Mouse (Mus musculus) lung, postnatal 0 days (tissue): ENCODE measurements around the gene Reep6. TPM values are rescaled to one million over a fixed set of nuclear protein-coding genes. Genes with fewer than 3 reads are reported as not detected.

Source experiments
- ATAC-seq: fragments of 200-750 bp; cut with Nextera tagmentation; 2 replicates; pipeline ENCODE4 v1.8.0; 2017; ENCODE audit warnings: moderate library complexity
- DNase-seq: peaks from one replicate; pipeline ENCODE4 v3.0.0-alpha.2; 2016; ENCODE audit warnings: low spot score
- H3K27ac ChIP-seq: fragments of 300-500 bp; sonication (generic); 2 replicates; pipeline ENCODE4 v1.5.1; 2014; ENCODE audit warnings: antibody characterized with exemption, mild to moderate bottlenecking, low read length, mixed read lengths
- H3K27me3 ChIP-seq: fragments of 300-500 bp; sonication (generic); replicated peaks from 2 replicates; pipeline ENCODE4 v1.6.1; 2014; ENCODE audit warnings: low read length, mixed read lengths; ENCODE audit not compliant: insufficient read depth
- H3K36me3 ChIP-seq: fragments of 300-500 bp; sonication (generic); 2 replicates; pipeline ENCODE4 v1.6.1; 2014; ENCODE audit warnings: low read length, mixed read lengths; ENCODE audit not compliant: insufficient read depth
- H3K4me1 ChIP-seq: fragments of 300-500 bp; sonication (generic); 2 replicates; pipeline ENCODE4 v1.6.1; 2014; ENCODE audit warnings: antibody characterized with exemption, low read depth, low read length, mixed read lengths; ENCODE audit not compliant: insufficient read depth
- H3K4me2 ChIP-seq: fragments of 300-500 bp; sonication (generic); replicated peaks from 2 replicates; pipeline ENCODE4 v1.6.1; 2014; ENCODE audit warnings: low read depth, mild to moderate bottlenecking, low read length, moderate library complexity, mixed read lengths
- H3K4me3 ChIP-seq: fragments of 300-500 bp; sonication (generic); 2 replicates; pipeline ENCODE4 v1.5.1; 2014; ENCODE audit warnings: low read depth, low read length
- H3K9ac ChIP-seq: fragments of 300-500 bp; sonication (generic); replicated peaks from 2 replicates; pipeline ENCODE4 v1.6.1; 2014; ENCODE audit warnings: low read depth, mild to moderate bottlenecking
- H3K9me3 ChIP-seq: fragments of 300-500 bp; sonication (generic); 2 replicates; pipeline ENCODE4 v1.6.1; 2016; ENCODE audit warnings: low read length, mixed read lengths
- CTCF ChIP-seq: IDR thresholded peaks from 2 replicates; pipeline ENCODE4 v1.5.1; 2016; ENCODE audit warnings: antibody characterized with exemption, mild to moderate bottlenecking
- EP300 ChIP-seq: IDR thresholded peaks from 2 replicates; pipeline ENCODE4 v1.6.1; 2016; ENCODE audit warnings: antibody characterized with exemption, mild to moderate bottlenecking, control low read depth
- WGBS: fragments of 180-500 bp; shearing (Covaris S2); extraction: QIAGEN DNeasy Blood & Tissue Kit; methylation state at CpG from one replicate; pipeline ENCODE4 v1.1.7; 2014; 5-methylcytosine and 5-hydroxymethylcytosine counted together
- polyA plus RNA-seq: library from polyadenylated mRNA; unstranded; fragments of >200 nt; fragmentation: Nextera tagmentation; extraction: Ambion mirVana; gene quantifications from 2 replicates; pipeline ENCODE4 v1.2.1, GENCODE M21; 2015

Gene Reep6
- polyA plus RNA-seq, 1 experiment from 2014 or later = 17.6 TPM

DNA sequence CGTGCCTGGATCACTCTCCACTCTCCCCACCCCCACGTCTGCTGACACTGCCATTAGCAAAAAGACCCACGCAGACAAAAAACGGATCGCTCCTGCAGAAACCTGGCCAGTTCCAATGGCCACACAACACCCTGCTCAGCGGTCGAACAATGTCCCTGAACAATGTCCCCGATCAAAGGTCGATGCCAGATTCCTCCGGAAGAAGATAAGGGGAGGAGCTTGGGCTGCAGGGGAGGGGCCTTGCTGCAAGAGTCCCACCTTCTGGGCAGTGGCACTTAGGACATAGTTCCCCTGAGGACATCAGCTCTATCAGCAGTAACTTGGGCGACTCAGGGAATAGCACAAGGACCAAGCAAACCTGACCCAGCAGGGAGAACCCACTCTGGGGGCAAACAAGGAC, 22.1 kb downstream of the Reep6 start:
- Histone ChIP-seq H3K27me3 (peaks cover 42% of the 10 kb centered on the region), H3K36me3 (no peaks in the 10 kb centered on the region), H3K9me3 (no peaks in the 10 kb centered on the region), H3K4me1 (peaks cover 6% of the 10 kb centered on the region; the same call in 1 of the 2 replicates), H3K27ac (no peak overlapping the region), H3K4me2 (no peak overlapping the region), H3K9ac (no peak overlapping the region), H3K4me3 (no peak overlapping the region)
- no peak for ATAC-seq
- 23% methylated on average over 11 of the region's 11 CpGs for WGBS
- TF ChIP-seq CTCF = no peak
- TF ChIP-seq EP300 = no peak
- no peak for DNase-seq

DNA sequence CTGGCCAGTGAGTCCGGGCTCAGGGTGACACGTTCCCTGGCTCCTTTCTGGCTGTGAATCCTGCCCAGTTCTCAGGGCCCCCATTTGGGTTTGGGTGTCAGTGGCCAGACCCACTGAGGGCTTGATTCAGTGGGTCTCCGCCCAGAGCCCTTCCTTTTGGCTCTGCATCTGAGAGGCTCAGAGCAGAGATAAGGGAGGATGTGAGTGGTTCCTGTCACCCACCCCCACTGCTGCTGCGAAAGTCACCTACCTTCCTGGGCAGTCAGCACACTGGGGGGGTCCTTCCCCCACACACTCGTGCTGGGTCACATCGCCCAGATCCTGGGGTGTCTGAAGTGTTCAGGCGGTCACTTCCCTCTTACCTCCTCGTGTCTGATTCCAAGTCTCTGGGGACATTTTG, 23.0 kb downstream of the Reep6 start:
- H3K4me2 ChIP-seq = no peak overlapping the region
- ATAC-seq (no peak), DNase-seq (no peak)
- no peaks in the 10 kb centered on the region for H3K9me3 ChIP-seq
- TF ChIP-seq EP300 (no peak), CTCF (no peak)
- peaks cover 5% of the 10 kb centered on the region; the same call in 1 of the 2 replicates for H3K4me1 ChIP-seq
- H3K27me3 ChIP-seq = peaks cover 46% of the 10 kb centered on the region
- H3K4me3 ChIP-seq = no peak overlapping the region
- no peaks in the 10 kb centered on the region for H3K36me3 ChIP-seq
- H3K9ac ChIP-seq = no peak overlapping the region
- 38% methylated on average over 8 of the region's 8 CpGs for WGBS
- no peak overlapping the region for H3K27ac ChIP-seq

DNA sequence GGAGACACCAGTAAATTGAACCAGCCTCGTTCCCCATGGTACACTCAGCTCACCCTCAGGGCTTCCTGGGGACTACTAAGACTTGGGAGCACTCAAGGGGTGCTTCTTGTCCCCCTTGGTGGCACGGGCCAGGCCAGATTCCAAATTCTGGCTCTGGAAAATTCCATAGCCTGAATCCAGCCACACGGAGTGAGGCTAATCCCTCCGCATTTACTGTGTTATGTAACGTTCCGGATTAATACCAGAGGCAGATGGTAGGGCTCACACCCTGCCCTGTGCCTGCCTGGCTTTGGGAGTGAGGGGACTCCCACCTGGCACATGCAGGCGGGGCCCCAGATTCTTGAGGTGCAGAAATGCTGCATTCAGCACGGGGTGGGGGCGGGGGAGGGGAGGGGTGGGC, 25.7 kb downstream of the Reep6 start:
- DNase-seq (no peak), ATAC-seq (no peak)
- Histone ChIP-seq H3K27ac (no peak overlapping the region), H3K4me1 (no peaks in the 10 kb centered on the region), H3K4me3 (no peak overlapping the region), H3K9ac (no peak overlapping the region), H3K4me2 (no peak overlapping the region), H3K36me3 (no peaks in the 10 kb centered on the region), H3K27me3 (peaks cover 46% of the 10 kb centered on the region), H3K9me3 (no peaks in the 10 kb centered on the region)
- no peak for TF ChIP-seq EP300
- no peak for TF ChIP-seq CTCF
- WGBS = 8% methylated on average over 7 of the region's 9 CpGs

DNA sequence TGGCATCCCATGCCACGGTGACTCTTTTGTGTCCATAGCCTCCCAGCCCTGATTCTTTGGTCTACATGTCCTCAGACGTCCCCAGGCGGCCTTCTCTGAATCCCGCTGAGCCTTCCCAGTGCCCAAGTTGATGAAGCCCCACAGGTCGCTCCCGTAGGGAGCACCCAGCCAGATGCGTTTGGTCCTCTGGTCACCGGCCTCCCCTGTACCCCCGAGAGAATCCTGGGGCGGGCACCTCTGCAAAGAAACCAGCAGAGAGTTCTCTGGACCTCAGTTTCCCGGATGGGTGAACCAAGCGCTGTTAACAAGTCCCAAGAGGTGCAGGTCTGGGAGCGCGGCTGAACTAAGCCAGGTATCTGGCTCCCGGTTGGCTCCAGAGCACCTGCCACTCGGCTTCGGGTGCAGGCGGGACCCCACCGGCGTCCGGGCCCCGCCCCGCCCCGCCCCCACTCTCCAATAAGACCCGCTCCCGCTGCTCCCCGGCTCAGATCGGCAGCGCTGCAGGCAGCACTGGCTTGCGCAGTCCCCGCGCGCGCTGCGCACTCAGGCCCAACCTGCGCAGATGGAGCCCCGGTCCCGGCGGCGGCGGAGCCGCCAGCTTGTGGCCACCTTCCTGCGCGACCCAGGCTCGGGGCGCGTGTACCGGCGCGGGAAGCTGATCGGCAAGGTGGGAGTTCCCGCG, 26.4 kb downstream of the Reep6 start, which contains the start of gene Plk5:
Gene Plk5, plus strand, starts transcription at position 459 of the 682 bp plus-strand sequence.
- Histone ChIP-seq H3K9ac (no peak within 1 kb of the TSS), H3K4me1 (no peaks in the 10 kb centered on the region), H3K36me3 (no peaks in the 10 kb centered on the region), H3K27ac (no peak within 1 kb of the TSS), H3K4me3 (no peak within 1 kb of the TSS; the same call in 1 of the 2 replicates), H3K27me3 (peaks cover 41% of the 10 kb centered on the region), H3K9me3 (no peaks in the 10 kb centered on the region), H3K4me2 (peak within 1 kb of the TSS; percentile 19)
- WGBS = 3% methylated on average over 45 of the region's 53 CpGs
- ATAC-seq (no peak), DNase-seq (no peak)
- TF ChIP-seq EP300 (no peak), CTCF (no peak)

DNA sequence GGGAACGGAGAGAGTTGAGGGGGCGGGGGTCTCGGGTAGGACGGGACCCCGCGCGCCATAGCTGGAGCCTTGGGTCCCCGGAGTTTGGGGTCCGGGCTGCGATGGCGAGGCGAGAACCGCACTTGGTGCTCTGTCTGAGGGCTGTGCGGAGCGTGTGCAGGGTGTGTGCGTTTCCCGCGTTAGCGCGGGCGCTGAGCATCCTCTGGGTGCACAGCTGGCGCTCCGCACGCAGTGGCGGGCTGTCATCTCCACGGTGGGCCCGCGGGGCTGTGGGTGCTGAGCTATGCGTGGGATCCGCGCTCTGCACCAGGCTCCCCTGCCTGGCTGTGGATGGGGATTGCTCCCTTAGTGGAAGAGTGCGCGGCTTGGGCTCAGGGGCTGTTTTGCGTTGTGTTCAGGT, 27.0 kb downstream of the Reep6 start:
- H3K27ac ChIP-seq = no peak overlapping the region
- TF ChIP-seq CTCF (no peak), EP300 (no peak)
- no peaks in the 10 kb centered on the region for H3K4me1 ChIP-seq
- no peak overlapping the region; the same call in 1 of the 2 replicates for H3K4me3 ChIP-seq
- H3K27me3 ChIP-seq = peaks cover 41% of the 10 kb centered on the region
- ATAC-seq (no peak), DNase-seq (no peak)
- H3K9ac ChIP-seq = no peak overlapping the region
- WGBS = 3% methylated on average over 33 of the region's 34 CpGs
- H3K4me2 ChIP-seq = peak overlapping the region; percentile 19
- no peaks in the 10 kb centered on the region for H3K36me3 ChIP-seq
- no peaks in the 10 kb centered on the region for H3K9me3 ChIP-seq

DNA sequence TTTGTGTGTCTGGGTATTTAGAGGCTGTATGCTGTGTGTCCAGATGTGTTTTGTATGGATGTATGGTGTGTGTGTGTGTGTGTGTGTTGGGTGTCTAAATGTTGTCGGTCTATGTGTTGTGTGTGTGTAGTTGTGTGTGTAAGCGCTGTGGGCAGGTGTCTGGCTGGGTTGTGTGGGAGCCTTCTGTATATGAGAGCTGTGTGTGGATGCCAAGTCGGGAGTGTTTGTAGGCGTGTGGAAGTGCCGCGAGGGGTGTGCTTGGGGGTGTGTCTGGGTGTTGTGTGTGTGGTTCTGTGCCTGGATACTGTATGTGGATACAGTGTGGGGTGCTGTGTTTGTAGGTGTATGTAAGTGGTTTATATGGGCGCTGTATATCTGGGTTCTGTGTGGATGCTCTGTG, 27.6 kb downstream of the Reep6 start:
- DNase-seq (no peak), ATAC-seq (no peak)
- Histone ChIP-seq H3K9ac (no peak overlapping the region), H3K27ac (no peak overlapping the region), H3K4me2 (peak overlapping the region; percentile 39), H3K4me3 (no peak overlapping the region), H3K27me3 (peaks cover 41% of the 10 kb centered on the region), H3K36me3 (no peaks in the 10 kb centered on the region), H3K4me1 (no peaks in the 10 kb centered on the region), H3K9me3 (no peaks in the 10 kb centered on the region)
- TF ChIP-seq CTCF (no peak), EP300 (no peak)
- 28% methylated on average over 7 of the region's 7 CpGs for WGBS
